Mouse (Mus musculus) right cerebral cortex, postnatal 10 days (tissue): ENCODE data around the gene Lst1.

Source experiments
- DNase-seq, 2 experiments: peaks; one replicate each; pipeline ENCODE4 v3.0.0; 2021; ENCODE audit warnings: low spot score in 2 of 2

The Lst1 gene

DNA sequence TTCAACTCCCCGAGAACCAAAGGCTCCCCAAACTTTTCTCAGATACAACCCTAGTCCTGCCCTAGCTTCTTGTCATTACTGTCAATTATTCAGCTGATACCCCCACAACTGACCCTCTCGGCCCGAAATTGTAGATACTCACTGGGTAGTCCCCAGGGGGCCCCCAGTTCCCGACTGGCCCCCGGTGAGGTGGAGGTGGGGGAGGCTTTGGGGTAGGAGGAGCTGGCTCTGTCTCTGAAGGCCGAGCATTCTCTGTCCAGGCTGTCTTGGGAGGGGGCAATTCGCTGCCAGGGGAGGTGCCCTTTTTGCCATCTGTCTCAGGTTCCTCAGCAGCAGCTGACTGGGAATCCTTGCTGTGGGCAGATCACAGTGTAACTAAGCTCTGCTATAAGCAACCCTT lies 28.6 kb downstream of the Lst1 start:
- no peak for DNase-seq

DNA sequence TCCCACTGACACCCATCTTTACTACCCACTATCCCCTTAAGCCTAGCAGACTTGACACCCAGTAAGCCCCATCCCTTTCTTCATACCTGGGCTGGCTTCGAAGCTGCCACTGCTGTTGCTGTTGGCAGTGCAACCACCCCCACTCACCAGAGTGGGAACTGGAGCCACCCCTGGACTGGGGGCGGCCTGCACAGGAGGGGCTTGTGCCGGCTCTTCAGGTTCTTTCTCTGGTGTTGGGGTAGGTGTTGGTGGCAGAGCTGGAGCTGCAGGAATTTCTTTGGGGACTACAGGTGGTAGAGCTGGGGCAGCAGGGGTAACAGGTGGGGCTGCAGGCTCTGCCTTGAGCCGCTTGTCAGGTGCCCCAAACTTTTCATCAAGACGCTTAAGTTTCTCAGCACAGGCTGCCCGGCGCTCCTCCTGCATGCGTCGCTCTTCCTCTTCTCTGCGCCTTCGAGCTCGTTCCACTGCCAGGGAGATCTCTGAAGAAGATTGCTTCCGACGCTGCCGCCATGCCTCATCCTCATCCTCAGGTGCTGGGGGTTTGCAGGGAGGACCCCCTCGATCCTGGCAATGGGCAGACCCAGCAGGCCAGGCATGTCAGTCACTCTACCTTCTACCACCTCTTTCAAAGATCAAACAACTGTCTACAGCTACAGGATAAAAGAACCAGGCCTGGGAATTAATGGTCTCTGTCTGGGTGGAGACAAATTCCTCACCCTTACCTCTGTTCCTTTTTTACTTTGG lies 29.2 kb downstream of the Lst1 start:
- DNase-seq: no peak

DNA sequence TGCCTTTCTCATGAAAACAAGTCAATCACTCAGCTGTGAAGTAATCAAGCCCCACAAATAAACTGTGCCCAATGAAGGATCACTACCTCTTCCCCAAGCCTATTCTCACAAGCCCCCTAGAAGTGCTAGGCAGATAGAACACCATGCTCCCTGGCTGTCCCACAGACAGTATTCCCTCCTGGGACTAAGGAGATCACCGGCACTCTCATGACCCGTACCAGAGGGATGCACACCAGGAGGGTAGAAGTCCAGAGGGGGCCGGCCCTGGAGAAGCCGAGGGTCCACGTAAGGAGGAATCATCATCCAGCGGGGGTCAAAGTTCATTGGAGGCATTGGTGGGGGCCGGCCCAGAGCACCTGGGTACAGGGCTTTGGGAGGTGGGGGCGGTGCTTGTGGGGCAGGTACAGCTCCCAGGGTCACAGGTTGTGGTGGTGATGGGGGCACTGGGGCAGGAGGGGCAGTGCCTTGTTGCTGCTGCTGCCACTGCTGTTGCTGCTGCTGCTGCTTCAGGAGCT lies 30.5 kb downstream of the Lst1 start:
- DNase-seq: peak in 1 of 2 experiments; percentile 36

DNA sequence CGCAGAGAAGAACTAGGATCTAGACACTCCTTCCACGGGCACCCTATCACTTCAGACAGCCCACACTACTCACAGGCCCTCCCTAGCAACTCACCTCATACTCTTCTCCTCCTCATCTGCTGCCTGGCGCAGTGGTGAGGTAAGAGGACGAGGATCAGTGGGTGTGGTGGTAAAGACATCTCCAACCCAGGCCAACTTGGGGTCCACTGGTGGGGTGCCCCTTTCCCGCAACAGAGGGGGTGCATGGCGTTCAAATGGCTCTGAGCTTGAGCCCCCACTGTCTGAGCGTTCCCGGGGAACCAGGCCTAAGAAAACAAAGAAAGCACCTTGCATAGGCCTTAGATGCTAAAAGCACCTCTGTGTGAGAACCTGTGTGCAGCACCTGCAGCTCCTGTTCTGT lies 31.0 kb downstream of the Lst1 start:
- DNase-seq: no peak

DNA sequence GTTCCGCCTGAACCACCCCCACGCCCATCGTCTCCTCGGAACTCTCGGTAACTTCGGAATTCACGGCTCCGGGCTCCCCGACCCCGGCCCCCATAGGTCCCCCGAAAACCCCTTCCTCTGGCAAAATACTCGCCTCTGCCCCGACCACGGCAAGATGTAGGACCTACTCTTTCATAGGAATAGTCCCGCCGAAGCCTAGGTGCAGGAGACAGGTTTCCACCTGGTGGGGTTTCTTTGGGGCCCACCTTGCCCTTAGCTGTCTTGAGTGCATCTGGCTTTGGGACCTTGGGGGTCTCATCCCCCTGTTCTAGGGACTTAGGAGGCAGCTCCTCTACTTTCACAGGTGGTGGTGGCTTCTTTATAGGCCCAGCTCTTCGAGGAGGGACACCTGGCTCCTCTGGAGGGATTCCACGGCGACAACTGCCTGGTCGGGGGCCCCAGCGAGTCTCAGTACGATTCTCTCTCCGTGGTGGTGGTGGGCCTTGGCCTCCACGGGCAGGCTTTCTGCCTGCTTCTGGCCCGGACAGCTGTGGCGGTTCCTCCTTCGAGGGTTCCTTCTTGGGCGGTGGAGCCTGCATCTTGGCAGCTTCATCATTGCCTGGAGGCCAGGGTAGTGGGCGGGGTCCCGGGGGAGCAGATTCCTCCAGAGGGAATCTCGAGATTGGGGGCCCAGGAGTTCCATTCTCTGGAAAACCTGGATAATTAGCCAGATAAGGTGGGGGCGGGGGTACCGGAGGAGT lies 31.6 kb downstream of the Lst1 start:
- DNase-seq: no peak

DNA sequence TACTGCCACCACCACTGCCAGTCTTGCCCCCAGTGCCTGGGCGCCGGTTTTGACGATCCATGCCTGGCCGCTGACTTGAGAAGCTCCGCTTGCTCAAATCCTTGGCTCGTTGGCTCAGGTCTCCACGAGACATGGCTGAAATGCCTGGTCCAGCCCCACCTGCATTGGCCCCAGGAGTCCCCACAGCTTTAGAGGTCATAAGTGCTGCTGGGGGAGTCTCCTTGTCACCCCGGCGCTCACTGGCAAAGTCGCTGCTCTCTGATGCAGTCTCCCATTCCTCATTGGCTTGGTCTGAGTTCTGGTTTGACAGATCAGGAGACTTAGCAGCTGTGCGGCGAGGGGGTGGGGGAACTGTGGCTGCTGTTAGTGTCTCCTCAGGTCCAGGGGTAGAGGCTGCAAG lies 32.8 kb downstream of the Lst1 start:
- no peak for DNase-seq

DNA sequence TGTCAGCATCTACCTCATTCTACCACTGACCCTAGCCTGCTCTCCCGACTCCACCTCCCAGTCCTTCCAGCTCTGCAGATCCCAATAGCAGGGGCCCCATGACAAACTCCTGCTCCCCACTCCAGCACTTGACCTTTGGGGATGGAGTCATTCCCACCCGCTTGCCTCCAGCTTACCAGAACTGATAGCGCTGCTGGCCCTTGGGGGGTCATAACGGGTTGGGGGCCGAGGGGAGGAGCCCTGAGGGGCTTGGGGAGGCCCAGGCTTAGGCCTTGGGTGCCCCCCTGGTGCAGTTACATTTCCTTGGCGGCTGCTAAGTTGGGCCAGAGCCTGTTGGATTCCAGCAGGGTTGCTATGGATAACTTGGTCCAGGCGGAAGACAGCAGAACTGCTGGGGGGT lies 33.6 kb downstream of the Lst1 start:
- DNase-seq: no peak

DNA sequence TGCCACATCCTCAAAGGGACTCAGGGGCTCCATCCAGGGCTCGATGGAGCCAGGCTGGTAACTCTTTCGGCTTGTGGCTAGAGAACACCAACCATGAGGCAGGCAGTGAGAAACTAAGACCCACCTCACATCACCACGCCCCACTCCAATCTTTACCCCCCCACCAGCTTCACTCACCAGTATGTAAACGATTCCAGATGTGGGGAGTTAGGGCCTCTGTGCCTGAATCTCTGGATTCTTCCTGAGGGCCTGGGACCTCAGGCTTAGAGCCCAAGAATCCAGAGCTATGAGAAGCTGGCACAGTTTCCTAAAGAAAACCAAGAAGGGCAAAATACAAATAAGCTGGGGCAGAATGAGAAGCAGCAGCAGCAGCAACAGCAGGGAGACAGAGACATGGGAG lies 34.3 kb downstream of the Lst1 start:
- DNase-seq: no peak

DNA sequence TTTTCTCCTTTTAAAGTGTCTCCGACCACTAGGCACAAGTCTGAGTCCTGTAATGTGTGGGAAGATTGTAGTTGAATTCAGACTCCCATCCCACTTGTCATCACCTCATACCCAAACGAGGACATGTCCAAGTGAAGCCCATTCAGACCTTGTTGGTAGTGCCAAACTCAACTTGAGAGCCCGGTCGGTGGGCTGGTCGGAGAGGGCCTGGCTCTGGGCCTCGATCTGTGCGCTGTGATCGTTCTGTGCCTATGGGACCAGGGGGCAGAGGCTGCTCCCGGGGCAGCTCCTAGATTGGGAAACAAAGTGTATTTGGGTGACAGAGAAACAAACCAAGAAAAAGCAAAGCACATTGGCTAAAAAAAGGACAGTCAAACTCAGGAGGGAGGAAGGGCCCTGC lies 35.2 kb downstream of the Lst1 start:
- no peak for DNase-seq

DNA sequence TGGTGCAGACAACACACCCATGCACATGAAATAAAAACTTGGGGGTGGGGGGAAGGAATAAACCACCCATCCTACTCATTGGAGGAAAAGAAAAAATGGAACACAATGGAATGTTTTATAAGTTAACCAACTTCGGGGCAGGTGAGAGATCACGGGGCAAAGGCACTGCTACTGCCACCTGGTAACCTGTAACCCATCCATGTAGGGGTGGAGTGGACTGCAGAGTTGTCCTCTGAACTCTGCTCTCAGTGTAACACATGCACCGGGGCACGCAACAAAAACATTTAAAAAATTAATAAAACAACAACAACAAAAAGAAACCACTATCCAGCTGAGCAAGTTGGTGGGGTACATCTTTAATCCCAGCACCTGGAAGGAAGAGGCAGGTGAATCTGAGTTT lies 36.1 kb downstream of the Lst1 start:
- no peak for DNase-seq

DNA sequence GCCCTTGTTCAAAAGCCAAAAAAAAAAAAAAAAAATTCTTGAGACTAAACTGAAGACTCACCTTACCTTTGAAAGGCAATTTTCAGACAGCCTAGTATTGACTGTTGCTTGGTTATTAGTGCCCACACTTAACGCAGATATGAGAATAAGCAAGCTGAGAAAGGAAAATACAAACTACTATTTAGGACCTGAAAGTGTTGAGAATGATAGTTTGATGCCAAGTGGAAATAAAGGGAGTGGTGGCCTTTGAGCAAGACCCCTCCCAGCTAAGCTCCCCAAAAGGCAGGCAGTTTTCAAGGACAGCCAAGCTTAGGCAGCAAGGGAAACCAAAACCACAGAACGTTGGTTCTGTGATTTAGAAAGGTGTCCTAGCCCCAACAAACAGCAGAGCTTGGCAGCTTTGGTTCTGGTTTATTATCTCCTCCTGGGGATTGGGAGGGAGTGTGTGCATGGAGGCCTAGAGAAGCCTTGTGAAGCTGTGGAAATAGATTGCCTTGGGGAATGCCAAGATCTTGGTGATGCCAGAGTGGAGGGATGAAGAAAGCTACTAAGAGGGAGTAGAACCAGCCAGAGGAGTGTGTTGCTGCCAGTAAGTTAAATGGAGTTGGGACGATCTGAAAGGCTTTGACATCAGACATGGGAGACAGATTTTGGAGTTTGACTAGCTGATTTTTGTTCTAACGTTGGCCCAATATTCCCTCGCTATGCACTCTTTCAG lies 40.2 kb downstream of the Lst1 start:
- DNase-seq: no peak

DNA sequence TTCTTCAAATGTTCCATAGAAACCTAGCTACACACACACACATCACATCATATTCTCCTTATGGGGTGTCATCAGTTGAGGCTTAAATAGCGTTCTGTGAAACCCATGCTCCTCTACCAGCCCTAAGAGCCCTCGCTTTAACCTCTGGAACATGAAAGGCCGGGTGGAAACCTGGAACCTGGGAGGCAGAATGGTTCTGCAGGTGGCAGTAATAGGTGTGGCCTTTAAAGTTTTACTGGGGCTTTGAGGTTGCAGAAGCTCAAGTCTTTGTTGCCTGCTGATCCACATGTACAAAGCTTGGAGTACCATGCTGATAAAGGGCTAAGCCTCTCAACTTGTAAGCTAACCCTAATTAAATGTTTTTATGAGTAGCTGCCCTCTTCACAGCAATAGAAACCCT lies 40.9 kb downstream of the Lst1 start:
- no peak for DNase-seq

DNA sequence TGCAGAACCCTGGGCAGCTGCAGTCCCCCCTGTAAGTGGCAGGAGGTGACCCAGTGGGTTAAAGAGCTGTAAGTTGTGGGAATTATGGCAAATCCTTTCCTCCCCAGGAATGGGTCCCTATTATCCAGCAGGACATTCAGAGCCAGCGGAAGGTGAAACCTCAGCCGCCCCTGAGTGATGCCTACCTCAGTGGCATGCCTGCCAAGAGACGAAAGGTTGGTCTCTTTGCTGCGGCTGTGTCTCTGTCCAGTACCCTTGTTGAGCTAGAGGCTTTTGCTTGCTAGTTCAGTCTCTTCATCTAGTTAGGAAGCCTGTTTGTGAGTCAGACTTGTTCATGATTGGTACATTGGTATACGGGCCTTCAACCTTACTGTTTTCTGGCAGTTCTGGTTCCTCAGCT lies 42.1 kb downstream of the Lst1 start:
- no peak for DNase-seq

DNA sequence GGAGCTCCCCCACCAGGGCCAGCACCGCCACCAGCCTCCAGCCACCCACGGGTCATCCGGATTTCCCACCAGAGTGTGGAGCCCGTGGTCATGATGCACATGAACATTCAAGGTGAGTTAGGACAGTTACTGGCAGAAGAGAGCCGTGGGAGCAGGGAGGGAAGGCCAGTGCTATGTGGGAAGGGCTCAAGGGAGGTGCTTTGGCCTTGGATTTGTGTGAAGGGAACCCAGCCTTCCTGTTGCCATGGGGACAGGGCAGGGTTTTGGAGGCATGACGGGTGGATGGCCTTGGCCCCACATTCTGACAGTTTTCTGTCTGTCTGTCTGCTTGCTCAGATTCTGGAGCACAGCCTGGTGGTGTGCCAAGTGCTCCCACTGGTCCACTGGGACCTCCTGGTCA lies 46.3 kb downstream of the Lst1 start:
- DNase-seq: no peak

DNA sequence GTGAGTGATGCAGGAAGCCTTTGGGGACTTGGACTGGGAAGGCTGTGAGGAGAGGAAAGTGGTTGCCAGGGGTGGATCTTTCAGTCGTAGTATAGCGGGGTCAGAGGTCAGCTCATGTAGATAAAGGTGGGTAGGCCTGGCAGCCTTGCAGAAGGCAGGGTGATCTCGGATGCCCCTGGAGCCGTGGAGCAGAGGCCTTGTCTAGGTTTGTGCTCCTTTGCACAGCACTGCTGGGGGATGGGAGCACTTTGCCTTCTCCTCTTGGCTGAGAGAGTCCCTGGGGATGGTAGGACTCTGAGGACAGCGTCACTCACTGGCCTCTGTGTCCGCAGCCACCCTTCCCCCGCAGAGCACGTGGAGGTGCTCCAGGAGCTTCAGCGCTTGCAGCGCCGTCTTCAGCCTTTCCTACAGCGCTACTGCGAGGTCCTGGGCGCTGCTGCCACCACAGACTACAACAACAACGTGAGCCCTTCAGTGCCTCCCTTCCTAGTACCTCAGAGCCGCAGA lies 47.7 kb downstream of the Lst1 start:
- no peak for DNase-seq

DNA sequence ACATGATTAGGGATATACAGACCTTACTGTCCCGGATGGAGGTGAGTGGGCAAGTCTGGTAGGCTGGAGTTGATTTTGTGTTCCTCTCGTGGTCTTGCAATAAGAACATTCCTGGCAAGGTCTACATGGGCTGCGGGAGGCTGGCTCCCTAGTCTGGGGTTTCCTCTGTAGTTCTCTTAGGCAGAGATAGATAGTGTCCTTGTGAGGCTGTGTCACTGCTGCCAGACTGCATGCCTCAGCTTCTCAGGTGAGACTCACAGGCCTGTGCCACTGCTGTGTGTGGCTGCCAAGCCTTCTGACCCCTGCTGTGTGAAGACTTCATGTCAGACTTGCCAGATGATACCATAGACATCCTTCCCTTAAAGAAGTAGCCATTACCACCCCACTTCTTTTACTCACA lies 49.0 kb downstream of the Lst1 start:
- no peak for DNase-seq

DNA sequence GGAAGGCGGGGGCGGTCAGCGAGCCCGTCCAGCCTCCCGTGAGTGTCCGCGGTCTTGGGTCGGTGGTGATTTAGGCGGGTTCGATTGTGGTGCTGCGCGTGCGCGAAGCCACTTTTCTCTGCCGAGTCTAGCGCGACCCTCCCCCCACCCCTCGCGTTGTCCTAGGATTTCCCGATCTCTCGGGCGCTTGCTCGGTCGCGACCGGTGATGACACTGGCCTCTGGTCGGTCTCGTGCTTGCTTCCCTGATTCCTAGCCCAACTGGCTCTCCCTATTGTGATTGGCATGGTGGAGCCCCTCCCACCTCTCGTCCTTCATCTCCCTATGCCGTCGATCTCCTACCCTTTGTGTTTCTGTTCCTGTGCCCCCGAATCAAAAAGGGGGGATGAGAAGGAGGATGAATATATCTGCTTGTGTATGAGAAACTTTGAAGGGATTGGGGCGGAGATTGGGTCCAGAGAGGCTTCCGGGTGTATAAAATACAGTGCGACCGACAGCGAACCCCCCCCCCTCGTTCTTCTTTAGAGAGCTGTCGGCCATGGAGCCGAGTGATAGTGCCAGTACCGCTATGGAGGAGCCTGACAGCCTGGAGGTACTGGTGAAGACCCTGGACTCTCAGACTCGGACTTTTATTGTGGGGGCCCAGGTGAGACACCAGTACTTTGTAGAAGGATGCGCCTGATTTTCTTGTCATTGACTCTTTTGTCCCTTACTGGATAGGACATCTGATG lies 52.5 kb downstream of the Lst1 start:
- DNase-seq: no peak
